Mouse (Mus musculus): ENCODE data around the gene Tecta.

GRCm38 (mm10) chr9:42382628-42383347 lies 16.9 kb downstream of the Tecta start:
- TF ChIP-seq CTCF (IDR thresholded peaks at IDR 0.05; ENCODE audit: insufficient read depth, low read depth, low read length), result no peak
- no peak for TF ChIP-seq POLR2A (IDR thresholded peaks at IDR 0.05; ENCODE audit: insufficient read depth, low read depth, low read length)

Measured in olfactory bulb, adult 2 months (tissue).